Mouse (Mus musculus) kidney, postnatal 0 days (tissue): ENCODE data around the gene Cntnap3. TPM values are rescaled to one million over a fixed set of nuclear protein-coding genes. Genes with fewer than 3 reads are reported as not detected.

Experiments used
- ATAC-seq: fragments of 200-750 bp; cut with Nextera tagmentation; replicated peaks from 2 replicates; pipeline ENCODE4 v1.8.0; 2017; ENCODE audit warnings: low read depth, moderate number of reproducible peaks, moderate TSS enrichment, moderate library complexity; ENCODE audit not compliant: low FRiP score
- DNase-seq: peaks from one replicate; pipeline ENCODE4 v3.0.0-alpha.2; 2016; ENCODE audit warnings: low spot score
- H3K27ac ChIP-seq: fragments of 300-500 bp; sonication (generic); 2 replicates; pipeline ENCODE4 v1.5.1; 2014; ENCODE audit warnings: mild to moderate bottlenecking
- H3K27me3 ChIP-seq: fragments of 300-500 bp; sonication (generic); 2 replicates; pipeline ENCODE4 v1.6.1; 2014; ENCODE audit warnings: low read length, mixed read lengths; ENCODE audit not compliant: insufficient read depth
- H3K36me3 ChIP-seq: fragments of 300-500 bp; sonication (generic); 2 replicates; pipeline ENCODE4 v1.6.1; 2014; ENCODE audit warnings: low read length, mixed read lengths; ENCODE audit not compliant: insufficient read depth
- H3K4me1 ChIP-seq: fragments of 300-500 bp; sonication (generic); replicated peaks from 2 replicates; pipeline ENCODE4 v1.6.1; 2014; ENCODE audit warnings: antibody characterized with exemption, low read length, mixed read lengths; ENCODE audit not compliant: insufficient read depth
- H3K4me2 ChIP-seq: fragments of 300-500 bp; sonication (generic); 2 replicates; pipeline ENCODE4 v1.6.1; 2014; ENCODE audit warnings: mild to moderate bottlenecking, low read length, moderate library complexity, mixed read lengths
- H3K4me3 ChIP-seq: fragments of 300-500 bp; sonication (generic); replicated peaks from 2 replicates; pipeline ENCODE4 v1.5.1; 2014; ENCODE audit warnings: low read depth, low read length
- H3K9ac ChIP-seq: fragments of 300-500 bp; sonication (generic); 2 replicates; pipeline ENCODE4 v1.6.1; 2014; ENCODE audit warnings: low read depth, low read length
- H3K9me3 ChIP-seq: fragments of 300-500 bp; sonication (generic); replicated peaks from 2 replicates; pipeline ENCODE4 v1.6.1; 2016; ENCODE audit warnings: low read length, inconsistent platforms, mixed read lengths
- CTCF ChIP-seq: IDR thresholded peaks from 2 replicates; pipeline ENCODE4 v1.5.1; 2016; ENCODE audit warnings: antibody characterized with exemption, low read depth, mild to moderate bottlenecking, moderate library complexity
- WGBS: fragments of 180-500 bp; shearing (Covaris S2); extraction: QIAGEN DNeasy Blood & Tissue Kit; methylation state at CpG from one replicate; pipeline ENCODE4 v1.1.7; 2014; 5-methylcytosine and 5-hydroxymethylcytosine counted together
- polyA plus RNA-seq: library from polyadenylated mRNA; unstranded; fragments of >200 nt; fragmentation: Nextera tagmentation; extraction: Ambion mirVana; gene quantifications from 2 replicates; pipeline ENCODE4 v1.2.1, GENCODE M21; 2015

Cntnap3 gene
- polyA plus RNA-seq, 1 experiment from 2014 or later: 0.42 TPM

- Histone ChIP-seq H3K4me3 (no peak overlapping the region), H3K4me1 (no peaks in the 10 kb centered on the region), H3K9ac (no peak overlapping the region), H3K27ac (no peak overlapping the region), H3K4me2 (no peak overlapping the region), H3K36me3 (no peaks in the 10 kb centered on the region), H3K9me3 (no peaks in the 10 kb centered on the region), H3K27me3 (no peaks in the 10 kb centered on the region)
- TF ChIP-seq CTCF: no peak
- ATAC-seq: no peak
- DNase-seq: no peak
- 77% methylated on average over 3 of the region's 3 CpGs for WGBS
Measured at GRCm38 (mm10) chr13:64732244-64732643, 171.5 kb downstream of the Cntnap3 start.

- Histone ChIP-seq H3K4me1 (no peaks in the 10 kb centered on the region), H3K27ac (no peak overlapping the region), H3K9ac (no peak overlapping the region), H3K4me3 (no peak overlapping the region), H3K4me2 (no peak overlapping the region), H3K36me3 (no peaks in the 10 kb centered on the region), H3K27me3 (no peaks in the 10 kb centered on the region), H3K9me3 (no peaks in the 10 kb centered on the region)
- TF ChIP-seq CTCF: no peak
- DNase-seq (no peak), ATAC-seq (no peak)
- WGBS: 82% methylated on average over 2 of the region's 2 CpGs
Measured at GRCm38 (mm10) chr13:64716791-64717190, 187.0 kb downstream of the Cntnap3 start.

GRCm38 (mm10) chr13:64692463-64692862 is 211.3 kb downstream of the Cntnap3 start:
- no peak for TF ChIP-seq CTCF
- Histone ChIP-seq H3K9ac (no peak overlapping the region), H3K4me2 (no peak overlapping the region), H3K36me3 (no peaks in the 10 kb centered on the region), H3K9me3 (no peaks in the 10 kb centered on the region), H3K27me3 (no peaks in the 10 kb centered on the region), H3K4me3 (no peak overlapping the region), H3K27ac (no peak overlapping the region), H3K4me1 (no peaks in the 10 kb centered on the region)
- no peak for DNase-seq
- ATAC-seq: no peak
- 64% methylated on average over 1 of the region's 1 CpGs for WGBS

Other genes starting within 250 kb of the Cntnap3 start
- gene Spata31, start 13.5 kb upstream of the Cntnap3 start, polyA plus RNA-seq: not detected in 2 replicates
- not detected in 2 replicates for gene Spata31d1c, start 129.1 kb upstream of the Cntnap3 start, polyA plus RNA-seq
- gene Prss47, start 148.8 kb upstream of the Cntnap3 start, polyA plus RNA-seq: not detected in 2 replicates
- 52.4 and 53.9 TPM in 2 replicates for gene Mfsd14b, start 209.0 kb upstream of the Cntnap3 start, polyA plus RNA-seq
- gene Olfr465-ps1, start 234.1 kb upstream of the Cntnap3 start, polyA plus RNA-seq: not detected in 2 replicates
- not detected in 2 replicates for gene Olfr466, start 246.3 kb upstream of the Cntnap3 start, polyA plus RNA-seq